Mouse (Mus musculus): Measurements from ENCODE around the gene Adora3.

DNA sequence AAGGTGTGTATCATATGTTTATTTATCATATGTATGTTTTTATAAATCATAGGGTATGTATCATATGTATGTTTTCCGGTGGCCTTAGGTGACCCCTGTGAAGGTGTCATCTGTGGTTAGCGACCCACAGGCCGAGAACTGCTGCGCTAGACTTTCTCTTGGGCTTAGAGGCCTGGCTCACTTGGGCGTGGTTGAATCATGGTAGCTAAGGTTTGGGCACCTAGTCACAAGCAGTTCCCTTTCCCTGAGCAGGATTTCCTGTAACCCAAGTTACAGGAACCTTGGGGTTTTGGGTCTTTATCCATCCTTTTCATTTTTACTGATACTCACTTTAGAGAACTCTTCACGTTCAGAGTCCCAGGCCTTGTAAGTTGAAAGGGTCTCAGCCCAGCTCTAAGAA, 29.6 kb downstream of the Adora3 start:
- TF ChIP-seq GATA1 (IDR thresholded peaks at IDR 0.05; ENCODE audit: borderline replicate concordance, low read length) (no peak), FLI1 (IDR thresholded peaks at IDR 0.05; ENCODE audit: low read length) (no peak)

Measured in megakaryocyte, embryonic 14.5 days (primary cell).